Mouse (Mus musculus) fat pad, adult 2 months (tissue): ENCODE results near the gene Necab2.

Source experiments
- DNase-seq: peaks from one replicate; pipeline ENCODE4 v3.0.0-alpha.2; 2011; ENCODE audit warnings: low read depth, low spot score; ENCODE audit errors: extremely low read depth

Necab2 gene

GRCm38 (mm10) chr8:119427634-119428349 lies 18.7 kb upstream of the Necab2 start:
- peak; percentile 80 for DNase-seq

- no peak for DNase-seq
These were observed 18.2 kb upstream of the Necab2 start for GRCm38 (mm10) chr8:119428350-119428740.

GRCm38 (mm10) chr8:119428766-119429327 lies 17.7 kb upstream of the Necab2 start:
- no peak for DNase-seq

- no peak for DNase-seq
These were observed 17.0 kb upstream of the Necab2 start for GRCm38 (mm10) chr8:119429552-119429951.

GRCm38 (mm10) chr8:119430250-119430649 lies 16.3 kb upstream of the Necab2 start:
- no peak for DNase-seq

- DNase-seq = no peak
These were observed 15.8 kb upstream of the Necab2 start for GRCm38 (mm10) chr8:119430690-119431089.

GRCm38 (mm10) chr8:119432372-119432771 lies 14.1 kb upstream of the Necab2 start:
- DNase-seq = no peak

- no peak for DNase-seq
These were observed 12.8 kb upstream of the Necab2 start, which contains the start of gene Osgin1 for GRCm38 (mm10) chr8:119433582-119434174. Gene Osgin1, plus strand, starts transcription at chr8:119434124.

GRCm38 (mm10) chr8:119434569-119434968 lies 11.9 kb upstream of the Necab2 start:
- DNase-seq = no peak

- DNase-seq = no peak
These were observed 11.0 kb upstream of the Necab2 start for GRCm38 (mm10) chr8:119435527-119435926.

- no peak for DNase-seq
These were observed 10.2 kb upstream of the Necab2 start for GRCm38 (mm10) chr8:119436331-119436730.

- no peak for DNase-seq
These were observed 9.6 kb upstream of the Necab2 start for GRCm38 (mm10) chr8:119436933-119437332.

GRCm38 (mm10) chr8:119437506-119437905 lies 9.0 kb upstream of the Necab2 start:
- no peak for DNase-seq

- DNase-seq = no peak
These were observed 7.6 kb upstream of the Necab2 start for GRCm38 (mm10) chr8:119438876-119439275.

- no peak for DNase-seq
These were observed 7.1 kb upstream of the Necab2 start for GRCm38 (mm10) chr8:119439424-119439823.

GRCm38 (mm10) chr8:119439893-119440249 lies 6.6 kb upstream of the Necab2 start:
- no peak for DNase-seq

GRCm38 (mm10) chr8:119440250-119440951 lies 6.1 kb upstream of the Necab2 start:
- peak; percentile 89 for DNase-seq

- no peak for DNase-seq
These were observed 5.6 kb upstream of the Necab2 start for GRCm38 (mm10) chr8:119440952-119441270.

GRCm38 (mm10) chr8:119442013-119442412 lies 4.5 kb upstream of the Necab2 start:
- no peak for DNase-seq

- no peak for DNase-seq
These were observed 3.5 kb upstream of the Necab2 start for GRCm38 (mm10) chr8:119442970-119443369.

GRCm38 (mm10) chr8:119446990-119447780 lies 666 bp downstream of the Necab2 start:
- no peak for DNase-seq
